Mouse (Mus musculus): ENCODE data around the gene Creld2. TPM values are rescaled to one million over a fixed set of nuclear protein-coding genes. Genes with fewer than 3 reads are reported as not detected.

The Creld2 gene
- total RNA-seq, 4 experiments from 2014 or later, result 6.5 to 9.4 (median 8.1) TPM

GRCm38 (mm10) chr15:88851507-88852149 is 32.2 kb downstream of the Creld2 start:
- DNase-seq (ENCODE audit: low spot score in 2 of 2), result no peak

DNA sequence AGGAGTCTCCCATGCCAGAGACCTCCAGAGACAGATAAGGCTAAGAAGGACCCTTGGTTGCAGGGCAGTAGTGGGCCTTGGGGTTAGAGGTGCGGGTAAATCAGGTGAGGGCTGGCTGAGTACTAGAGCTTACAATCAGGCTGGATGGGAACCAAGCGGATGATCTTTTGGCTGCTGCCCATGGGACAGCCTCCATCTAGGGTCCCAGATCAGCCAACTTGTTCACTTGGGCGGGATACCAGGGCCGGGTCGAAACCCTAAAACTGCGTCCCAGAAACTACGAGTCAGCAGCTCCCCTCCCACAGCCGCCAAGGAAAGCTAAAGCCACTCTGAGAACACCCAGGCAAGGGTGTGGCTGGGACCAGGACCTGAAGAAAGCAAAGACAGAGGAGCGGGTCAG is 33.7 kb downstream of the Creld2 start:
- DNase-seq (ENCODE audit: low spot score in 2 of 2), result no peak

DNA sequence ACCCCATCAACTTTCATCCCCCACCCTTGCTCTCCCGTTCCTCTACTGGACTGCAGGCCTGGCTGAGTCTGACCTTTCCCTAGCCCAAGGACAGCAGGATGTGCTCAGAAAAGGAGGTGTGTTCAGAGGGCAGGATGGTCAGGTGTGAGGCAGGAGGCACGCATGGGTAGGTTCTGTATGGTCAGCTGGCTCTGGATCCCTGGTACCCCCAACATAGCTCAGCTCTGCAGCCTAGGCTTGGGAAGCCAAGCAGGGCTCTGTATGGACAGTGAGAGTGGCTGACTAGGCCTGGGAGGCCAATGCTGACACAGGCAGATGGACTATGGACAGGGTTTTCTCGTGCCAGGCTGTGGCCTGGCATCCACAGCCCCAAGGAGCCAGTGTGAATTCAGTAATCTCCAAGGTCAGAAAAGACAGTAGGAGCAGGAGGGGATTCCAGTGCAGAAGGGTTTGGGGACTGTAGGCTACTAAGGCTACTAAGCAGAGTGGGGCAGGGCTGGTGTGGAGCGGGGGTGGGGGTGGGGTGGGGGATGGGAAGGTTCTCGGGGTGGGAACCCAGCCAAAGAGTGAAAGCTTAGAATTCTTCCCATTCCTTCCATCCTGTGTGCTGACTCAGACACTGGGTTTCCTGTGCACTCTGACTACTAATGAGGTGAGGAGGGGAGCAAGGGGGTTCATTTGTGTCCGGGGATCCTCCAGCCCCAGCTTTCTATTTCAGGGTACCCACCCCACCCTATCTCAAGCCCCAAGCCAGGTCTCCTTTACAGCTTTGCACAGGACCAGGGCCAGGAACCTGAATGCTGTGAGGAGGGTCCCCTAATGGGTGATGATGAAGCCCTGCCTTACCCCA is 34.9 kb downstream of the Creld2 start:
- DNase-seq (ENCODE audit: low spot score in 2 of 2), result no peak

- no peak for DNase-seq (ENCODE audit: low spot score in 2 of 2)
These were observed 35.8 kb downstream of the Creld2 start for GRCm38 (mm10) chr15:88854969-88855830.

GRCm38 (mm10) chr15:88855896-88856417 is 36.5 kb downstream of the Creld2 start:
- no peak for DNase-seq (ENCODE audit: low spot score in 2 of 2)

GRCm38 (mm10) chr15:88856613-88857012 is 37.2 kb downstream of the Creld2 start:
- no peak for DNase-seq (ENCODE audit: low spot score in 2 of 2)

DNA sequence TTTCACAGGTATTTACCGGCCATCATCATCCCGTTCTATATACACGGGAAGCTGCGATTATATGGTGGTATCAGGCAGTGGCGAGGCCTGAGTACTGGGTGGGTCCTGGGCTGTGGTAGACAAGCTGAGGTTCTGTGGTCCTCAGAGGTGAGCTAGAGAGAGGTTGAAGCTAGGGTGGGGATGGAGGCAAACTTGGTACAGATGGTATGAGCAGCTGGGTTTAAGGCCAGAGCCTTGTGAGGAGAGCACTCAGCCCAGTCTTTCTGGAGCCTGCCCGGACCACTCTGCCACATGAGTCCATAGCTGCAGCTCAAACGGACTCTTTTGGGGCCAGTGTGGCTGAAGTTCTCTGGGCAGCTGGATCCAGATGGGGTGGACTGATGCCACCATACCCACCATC is 37.9 kb downstream of the Creld2 start:
- no peak for DNase-seq (ENCODE audit: low spot score in 2 of 2)

GRCm38 (mm10) chr15:88858141-88858541 is 38.7 kb downstream of the Creld2 start:
- peak; percentile 61 to 69 for DNase-seq (ENCODE audit: low spot score in 2 of 2)

DNA sequence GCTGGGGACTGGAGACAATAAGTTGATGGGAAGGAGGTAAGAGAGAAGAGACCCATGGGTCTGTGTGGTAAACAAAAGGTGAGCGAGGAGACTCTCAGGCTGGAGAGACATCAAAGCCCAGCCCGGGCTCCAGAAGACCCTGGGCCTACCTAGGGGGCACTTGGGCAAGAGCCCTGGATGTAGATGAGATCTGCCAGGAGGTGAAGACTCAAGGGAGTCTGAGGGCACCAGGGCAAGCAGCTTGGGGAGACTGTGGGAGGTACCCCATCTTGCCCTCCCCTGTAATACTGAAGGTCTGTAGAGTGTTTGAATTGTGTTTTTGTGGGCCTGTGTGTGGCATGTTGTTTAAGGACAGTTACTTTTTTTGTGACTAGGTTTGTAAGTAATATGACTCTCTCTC is 39.3 kb downstream of the Creld2 start:
- DNase-seq (ENCODE audit: low spot score in 2 of 2), result no peak

DNA sequence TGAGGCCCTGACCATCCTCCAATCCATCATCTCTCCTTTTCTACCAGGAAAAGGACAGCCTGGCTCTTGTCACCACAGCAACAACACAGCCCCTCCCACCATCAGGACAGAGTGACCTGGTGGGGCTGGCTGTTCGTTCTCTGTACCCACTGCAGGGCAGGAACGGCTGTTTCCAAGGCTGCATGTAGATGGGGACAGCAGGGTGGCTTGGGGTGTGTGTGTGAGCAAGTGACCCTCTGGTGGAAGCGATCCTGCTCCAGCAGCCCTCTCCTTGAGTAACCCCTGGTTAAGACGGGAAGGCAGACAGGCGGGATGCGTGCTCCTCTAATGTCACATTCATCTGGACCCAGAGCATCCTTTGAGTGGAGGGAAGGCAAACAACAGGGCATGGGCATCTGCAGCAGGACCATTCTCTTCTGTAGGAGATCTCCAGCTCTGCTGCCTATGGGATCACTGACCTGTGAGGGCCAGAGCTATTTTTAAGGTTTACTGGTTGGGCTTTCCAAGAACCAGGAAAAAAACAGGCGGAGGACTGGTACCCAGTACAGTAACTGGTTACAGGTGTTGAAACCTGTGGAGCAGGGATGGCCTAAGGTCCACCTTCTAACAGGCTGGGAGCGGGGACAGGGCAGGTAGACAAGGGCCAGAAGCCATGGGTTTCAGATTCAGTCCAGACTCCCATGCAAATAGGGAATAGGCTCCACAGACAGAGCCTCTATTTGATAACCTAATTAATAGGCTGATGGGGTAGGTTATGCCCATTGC is 39.9 kb downstream of the Creld2 start:
- DNase-seq (ENCODE audit: low spot score in 2 of 2), result no peak

GRCm38 (mm10) chr15:88860781-88861180 is 41.3 kb downstream of the Creld2 start:
- DNase-seq (ENCODE audit: low spot score in 2 of 2), result no peak

- DNase-seq (ENCODE audit: low spot score in 2 of 2), result peak; percentile 96 to 98
These were observed 42.6 kb downstream of the Creld2 start, which contains the start of gene Pim3 for GRCm38 (mm10) chr15:88861772-88862622. Pim3 (plus strand) TSS chr15:88862186.

GRCm38 (mm10) chr15:88862881-88863694 is 43.6 kb downstream of the Creld2 start:
- peak in 1 of 2 experiments; percentile 50 for DNase-seq (ENCODE audit: low spot score in 2 of 2)

GRCm38 (mm10) chr15:88863695-88864231 is 44.3 kb downstream of the Creld2 start:
- peak; percentile 89 to 94 for DNase-seq (ENCODE audit: low spot score in 2 of 2)

- DNase-seq (ENCODE audit: low spot score in 2 of 2), result peak in 1 of 2 experiments; percentile 41
These were observed 45.0 kb downstream of the Creld2 start for GRCm38 (mm10) chr15:88864270-88865030.

DNA sequence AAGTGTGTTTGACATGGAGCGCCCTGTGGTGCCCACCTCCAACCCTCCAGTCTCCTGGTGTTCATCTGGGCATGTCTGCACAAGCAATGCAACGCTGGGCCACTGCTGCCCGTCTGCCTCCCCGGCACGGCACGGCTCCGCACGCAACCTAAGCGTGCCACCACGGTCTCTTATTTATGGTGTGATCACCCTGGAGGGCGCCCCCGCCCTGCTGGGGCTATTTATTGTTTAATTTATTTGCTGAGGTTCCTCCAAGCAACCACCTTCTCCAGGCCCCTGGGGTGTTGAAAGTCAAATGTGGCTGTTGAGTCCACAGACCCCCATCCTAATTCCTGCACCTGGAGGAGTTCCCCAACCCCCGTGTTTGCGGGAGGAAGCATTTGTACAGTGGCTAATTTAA is 45.6 kb downstream of the Creld2 start:
- DNase-seq (ENCODE audit: low spot score in 2 of 2), result no peak

GRCm38 (mm10) chr15:88865888-88866695 is 46.6 kb downstream of the Creld2 start:
- DNase-seq (ENCODE audit: low spot score in 2 of 2), result no peak

All from gastrocnemius, adult 8-10 months (tissue).